Mouse (Mus musculus) left cerebral cortex, adult 18-20 months (tissue): Measurements from ENCODE around the gene Rrp12. TPM values are rescaled to one million over a fixed set of nuclear protein-coding genes. Genes with fewer than 3 reads are reported as not detected.
A peak's percentile ranks its signal among the peaks of the same experiment; 100 is the strongest.
"Not testable (repeated sequence)": the region's sequence is repeated elsewhere in the genome, so short reads cannot be mapped to it uniquely, and the experiment has no call there.

ENCODE experiments used
- DNase-seq, 2 experiments: peaks; one replicate each; pipeline ENCODE4 v3.0.0; 2021 to 2022; ENCODE audit warnings: low spot score in 2 of 2, mixed read lengths in 1 of 2
- long read RNA-seq, 2 experiments: library from polyadenylated mRNA; stranded (forward); transcript quantifications; one replicate each; pipeline ENCODE4 v2.0.0; 2021
- total RNA-seq, 2 experiments: library from RNA; stranded (reverse); gene quantifications; 2 replicates each; pipeline ENCODE4 v1.2.3; 2021

The Rrp12 gene
- total RNA-seq = 10 to 100 TPM; 29.7 to 31.5 TPM
- long read RNA-seq, experiment 1, full-length matches to known transcripts = 24 of 37 reads
- long read RNA-seq, experiment 1, partial matches to known transcripts = 7 of 37 reads
- long read RNA-seq, experiment 1, other reads (novel, unspliced or antisense) = 6 of 37 reads
- long read RNA-seq, experiment 2, full-length matches to known transcripts = 9 of 17 reads
- long read RNA-seq, experiment 2, partial matches to known transcripts = 6 of 17 reads
- long read RNA-seq, experiment 2, other reads (novel, unspliced or antisense) = 2 of 17 reads

- DNase-seq = peak; percentile 82 to 86
Observed at GRCm38 (mm10) chr19:41895460-41896318, at the start of gene Rrp12. Gene Rrp12, minus strand, starts transcription at chr19:41896173.

GRCm38 (mm10) chr19:41943841-41944240 lies 47.9 kb upstream of the Rrp12 start:
- DNase-seq = no peak

GRCm38 (mm10) chr19:41938539-41938938 lies 42.6 kb upstream of the Rrp12 start:
- no peak for DNase-seq

GRCm38 (mm10) chr19:41935921-41936320 lies 39.9 kb upstream of the Rrp12 start:
- no peak for DNase-seq

GRCm38 (mm10) chr19:41934124-41934523 lies 38.2 kb upstream of the Rrp12 start:
- DNase-seq = no peak

- peak; percentile 98 to 99 for DNase-seq
Observed at GRCm38 (mm10) chr19:41933179-41934086, 37.5 kb upstream of the Rrp12 start, which contains the start of the genes Exosc1 and Zdhhc16. Gene Exosc1, minus strand, starts transcription at chr19:41933423. Gene Zdhhc16, plus strand, starts transcription at chr19:41933480.

GRCm38 (mm10) chr19:41932686-41933085 lies 36.7 kb upstream of the Rrp12 start:
- DNase-seq = no peak

GRCm38 (mm10) chr19:41920412-41921067 lies 24.6 kb upstream of the Rrp12 start:
- DNase-seq = no peak

GRCm38 (mm10) chr19:41919471-41919870 lies 23.5 kb upstream of the Rrp12 start:
- no peak for DNase-seq

- DNase-seq = no peak
Observed at GRCm38 (mm10) chr19:41916853-41917252, 20.9 kb upstream of the Rrp12 start.

GRCm38 (mm10) chr19:41915294-41915693 lies 19.3 kb upstream of the Rrp12 start:
- no peak for DNase-seq

GRCm38 (mm10) chr19:41914592-41914882 lies 18.6 kb upstream of the Rrp12 start:
- DNase-seq = not testable (repeated sequence)

- DNase-seq = no peak
Observed at GRCm38 (mm10) chr19:41913774-41914591, 18.0 kb upstream of the Rrp12 start.

GRCm38 (mm10) chr19:41912121-41913080 lies 16.4 kb upstream of the Rrp12 start:
- DNase-seq = peak in 1 of 2 experiments; percentile 36

- DNase-seq = peak; percentile 95 to 96
Observed at GRCm38 (mm10) chr19:41911178-41912073, 15.5 kb upstream of the Rrp12 start, which contains the start of gene Pgam1. Gene Pgam1, plus strand, starts transcription at chr19:41911923.

GRCm38 (mm10) chr19:41910396-41910795 lies 14.4 kb upstream of the Rrp12 start:
- DNase-seq = no peak

GRCm38 (mm10) chr19:41908736-41909135 lies 12.8 kb upstream of the Rrp12 start:
- no peak for DNase-seq
